Mouse (Mus musculus) limb, embryonic 14.5 days (tissue): ENCODE measurements at regions not wholly inside any gene's neighbourhood (a gene's known extent, or its start where the extent isn't known, plus 50 kb on each side); places are given as distances from the start of the nearest gene placed in this dataset.
A peak's percentile ranks its signal among the peaks of the same experiment; 100 is the strongest.

Experiments used
- ATAC-seq: fragments of 200-750 bp; cut with Nextera tagmentation; 2 replicates; pipeline ENCODE4 v1.8.0; 2017; ENCODE audit warnings: low read depth, moderate number of reproducible peaks, moderate TSS enrichment; ENCODE audit not compliant: low FRiP score
- DNase-seq: peaks from one replicate; pipeline ENCODE4 v3.0.0-alpha.2; 2015; ENCODE audit warnings: low spot score
- H3K27ac ChIP-seq: fragments of 300-500 bp; sonication (generic); replicated peaks from 2 replicates; pipeline ENCODE4 v1.5.1; 2014; ENCODE audit warnings: low read depth, mild to moderate bottlenecking, low read length, moderate library complexity, mixed read lengths
- H3K27me3 ChIP-seq: fragments of 300-500 bp; sonication (generic); 2 replicates; pipeline ENCODE4 v1.6.1; 2014; ENCODE audit warnings: low read length, mixed read lengths; ENCODE audit not compliant: control insufficient read depth, insufficient read depth
- H3K36me3 ChIP-seq: fragments of 300-500 bp; sonication (generic); 2 replicates; pipeline ENCODE4 v1.6.1; 2014; ENCODE audit warnings: mild to moderate bottlenecking, low read length, moderate library complexity, mixed read lengths; ENCODE audit not compliant: control insufficient read depth, insufficient read depth
- H3K4me1 ChIP-seq: fragments of 300-500 bp; sonication (generic); 2 replicates; pipeline ENCODE4 v1.6.1; 2014; ENCODE audit warnings: antibody characterized with exemption, low read length, mixed read lengths; ENCODE audit not compliant: control insufficient read depth, insufficient read depth
- H3K4me2 ChIP-seq: fragments of 300-500 bp; sonication (generic); replicated peaks from 2 replicates; pipeline ENCODE4 v1.6.1; 2014; ENCODE audit warnings: low read depth, mild to moderate bottlenecking, low read length, moderate library complexity; ENCODE audit not compliant: severe bottlenecking
- H3K4me3 ChIP-seq: fragments of 300-500 bp; sonication (generic); replicated peaks from 2 replicates; pipeline ENCODE4 v1.5.1; 2014; ENCODE audit warnings: low read length
- H3K9ac ChIP-seq: fragments of 300-500 bp; sonication (generic); 2 replicates; pipeline ENCODE4 v1.6.1; 2014; ENCODE audit warnings: mild to moderate bottlenecking, low read depth, low read length, moderate library complexity; ENCODE audit not compliant: severe bottlenecking
- H3K9me3 ChIP-seq: fragments of 300-500 bp; sonication (generic); 2 replicates; pipeline ENCODE4 v1.6.1; 2016; ENCODE audit warnings: low read length; ENCODE audit not compliant: control insufficient read depth
- POLR2A ChIP-seq: fragments of 200-500 bp; IDR thresholded peaks from 2 replicates; pipeline ENCODE4 v1.8.0; 2012; ENCODE audit warnings: inconsistent platforms, mild to moderate bottlenecking, moderate library complexity, borderline replicate concordance; ENCODE audit not compliant: insufficient read depth, insufficient read length; ENCODE audit errors: extremely low read depth
- WGBS: fragments of 180-500 bp; shearing (Covaris S2); extraction: QIAGEN DNeasy Blood & Tissue Kit; methylation state at CpG from one replicate; pipeline ENCODE4 v1.1.7; 2014; 5-methylcytosine and 5-hydroxymethylcytosine counted together

DNA sequence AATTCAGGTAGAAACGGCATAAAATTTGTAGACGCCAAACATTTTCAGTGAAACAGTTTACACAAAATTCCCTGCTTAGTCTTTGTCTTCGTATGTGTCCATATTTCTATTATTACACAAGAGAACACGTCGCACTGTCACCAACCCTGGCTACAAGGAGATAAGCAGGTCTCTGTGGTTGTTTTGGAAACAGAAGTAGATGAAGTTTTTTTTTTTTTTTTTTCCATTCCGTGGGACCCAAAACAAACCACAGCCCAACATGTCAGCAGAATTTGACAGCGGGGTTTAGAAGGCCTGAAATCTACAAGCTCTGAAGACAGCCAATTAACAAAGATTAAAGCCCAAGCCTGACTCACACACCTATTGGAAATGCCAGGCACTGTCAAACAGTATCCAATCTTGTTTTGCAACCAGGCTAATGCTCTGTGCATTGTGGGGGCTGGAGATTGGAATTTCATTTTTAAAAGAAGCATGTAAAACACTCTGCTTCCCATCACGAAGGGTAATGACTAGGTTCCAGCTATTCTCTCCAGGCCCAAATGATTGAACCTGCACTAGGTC lies 428.5 kb upstream of the Btbd3 start:
- Histone ChIP-seq H3K27me3 (no peaks in the 10 kb centered on the region), H3K9ac (no peak overlapping the region), H3K27ac (no peak overlapping the region), H3K9me3 (no peaks in the 10 kb centered on the region), H3K4me2 (no peak overlapping the region), H3K36me3 (no peaks in the 10 kb centered on the region), H3K4me1 (no peaks in the 10 kb centered on the region), H3K4me3 (no peak overlapping the region)
- DNase-seq (no peak), ATAC-seq (no peak)
- WGBS: 76% methylated on average over 8 of the region's 8 CpGs
- TF ChIP-seq POLR2A: no peak

DNA sequence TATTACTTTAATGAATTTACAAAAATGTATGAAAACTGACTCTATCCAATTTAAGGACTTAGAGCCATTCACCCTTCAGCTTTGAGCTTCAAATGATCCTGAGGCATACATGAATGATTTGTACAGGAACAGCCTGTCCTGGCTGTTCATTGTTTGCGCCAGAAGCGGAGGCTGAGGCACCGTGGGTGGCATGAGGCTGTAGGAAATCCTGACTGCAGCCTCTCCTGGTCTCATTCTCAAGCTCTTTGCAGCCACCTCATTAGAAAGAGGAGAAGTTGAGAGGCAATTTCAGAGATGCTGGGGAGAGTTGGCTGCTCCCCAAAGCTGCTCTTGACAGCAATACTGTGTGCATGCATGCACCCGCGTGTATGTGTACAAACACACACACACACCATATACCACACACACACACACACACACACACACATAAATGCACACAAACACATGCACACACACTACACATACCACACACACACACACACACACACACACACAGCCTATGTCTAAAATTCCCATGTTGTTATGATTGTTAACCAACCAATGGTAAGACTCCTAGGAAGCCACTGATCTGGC lies 434.9 kb upstream of the Btbd3 start:
- Histone ChIP-seq H3K9me3 (no peaks in the 10 kb centered on the region), H3K4me1 (no peaks in the 10 kb centered on the region), H3K4me2 (no peak overlapping the region), H3K27ac (no peak overlapping the region), H3K36me3 (no peaks in the 10 kb centered on the region), H3K27me3 (no peaks in the 10 kb centered on the region), H3K9ac (no peak overlapping the region), H3K4me3 (no peak overlapping the region)
- 66% methylated on average over 5 of the region's 5 CpGs for WGBS
- no peak for TF ChIP-seq POLR2A
- ATAC-seq (no peak), DNase-seq (peak; percentile 18)

DNA sequence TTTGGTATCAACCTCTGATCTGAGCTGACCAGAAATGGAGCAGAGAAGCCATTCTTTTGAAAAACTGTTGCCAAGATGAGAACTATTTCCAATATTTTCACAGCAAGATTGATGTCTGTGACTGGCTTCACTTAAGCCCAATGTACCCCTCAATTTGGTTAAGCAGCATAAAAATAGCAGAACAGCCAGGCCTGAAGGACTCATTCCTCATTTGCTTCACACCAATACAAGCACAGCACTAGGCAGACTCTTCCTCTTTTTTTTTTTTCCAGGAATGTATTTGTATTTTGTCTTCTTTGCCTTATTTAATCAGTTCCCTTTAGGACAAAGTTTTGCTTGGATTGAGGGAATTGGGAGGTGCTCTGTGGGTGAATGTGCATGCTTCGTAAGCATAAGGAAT lies 441.4 kb upstream of the Btbd3 start:
- Histone ChIP-seq H3K27ac (no peak overlapping the region), H3K4me1 (no peaks in the 10 kb centered on the region), H3K4me2 (no peak overlapping the region), H3K4me3 (no peak overlapping the region), H3K9me3 (no peaks in the 10 kb centered on the region), H3K36me3 (no peaks in the 10 kb centered on the region), H3K9ac (no peak overlapping the region), H3K27me3 (no peaks in the 10 kb centered on the region)
- no peak for TF ChIP-seq POLR2A
- ATAC-seq (no peak), DNase-seq (no peak)
- WGBS: 83% methylated on average over 1 of the region's 1 CpGs

DNA sequence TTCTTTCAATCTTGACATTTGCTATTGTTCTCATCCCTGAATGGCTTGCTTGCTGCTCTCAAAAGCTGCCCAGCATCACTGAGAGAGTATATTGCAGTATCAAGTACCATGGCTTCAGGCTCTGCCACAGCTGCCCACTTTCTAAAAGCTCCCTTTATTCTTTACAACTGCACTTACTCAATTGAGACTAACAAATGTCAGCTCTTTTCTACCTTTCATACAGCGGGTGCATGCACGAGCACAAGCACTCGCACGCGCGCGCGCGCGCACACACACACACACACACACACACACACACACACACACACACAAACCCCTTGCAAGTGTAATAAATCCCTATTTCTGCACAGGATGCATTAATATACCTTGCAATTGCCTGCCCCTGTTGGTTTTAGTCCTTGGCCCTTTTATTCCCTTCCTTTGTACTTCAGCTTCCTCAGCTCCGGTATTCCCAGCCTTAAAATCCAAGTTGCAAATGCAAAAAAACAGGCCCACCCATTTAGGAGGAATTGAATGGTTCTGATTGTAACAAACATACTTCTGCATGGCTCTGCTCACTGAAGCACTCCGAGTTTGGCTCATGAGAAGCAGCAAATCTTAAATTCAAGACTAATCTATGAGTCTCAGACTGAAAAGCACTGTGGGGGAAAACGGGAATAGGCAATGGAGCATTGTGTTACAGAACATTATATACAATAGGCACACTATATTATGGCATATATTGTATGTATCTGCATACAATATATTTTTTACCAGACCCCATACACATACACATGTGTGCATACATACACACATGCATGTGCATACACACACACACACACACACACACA lies 447.7 kb upstream of the Btbd3 start:
- no peak for ATAC-seq
- 76% methylated on average over 13 of the region's 13 CpGs for WGBS

DNA sequence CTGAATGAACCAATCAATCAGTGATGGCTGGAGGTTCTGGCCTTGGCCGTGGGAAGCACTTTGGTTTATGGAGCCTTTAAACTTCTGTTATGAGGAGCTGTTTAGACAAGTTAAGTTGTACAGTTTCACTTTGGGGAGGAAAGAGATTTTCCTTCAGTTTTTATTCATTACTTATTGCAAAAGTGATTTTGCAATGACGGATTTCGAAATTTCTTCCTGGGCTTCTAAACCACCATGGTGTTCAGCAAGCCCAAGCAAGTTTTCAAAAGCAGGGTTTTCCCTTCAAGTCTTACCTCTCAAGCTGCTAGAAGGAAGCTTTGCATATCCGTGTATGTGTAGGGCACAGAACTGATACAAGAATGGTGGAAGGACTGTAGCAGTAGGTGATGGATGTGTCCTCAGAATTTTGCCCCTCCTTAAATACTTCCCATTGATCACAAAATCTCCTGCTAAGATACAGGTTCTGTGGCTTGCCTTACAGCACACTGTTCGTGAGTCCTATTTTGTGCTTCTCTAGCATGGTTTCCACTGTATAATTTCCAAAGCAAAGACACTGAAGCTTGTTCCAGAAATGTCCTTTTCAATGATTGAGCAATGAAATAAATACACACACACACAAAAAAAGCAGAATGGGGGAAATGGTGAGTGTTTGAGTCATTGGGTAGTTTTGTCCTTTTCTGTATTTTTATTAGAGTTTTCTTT lies 448.6 kb upstream of the Btbd3 start:
- WGBS: 69% methylated on average over 5 of the region's 5 CpGs

More for the DNA sequence above, 447.7 kb upstream of the Btbd3 start:
- Histone ChIP-seq H3K36me3 (no peaks in the 10 kb centered on the region), H3K27me3 (no peaks in the 10 kb centered on the region), H3K4me1 (0 out of 2 replicates have a peak, but pooled peaks cover 2% of the 10 kb centered on the region), H3K9ac (no peak overlapping the region), H3K9me3 (no peaks in the 10 kb centered on the region), H3K27ac (no peak overlapping the region), H3K4me2 (no peak overlapping the region), H3K4me3 (no peak overlapping the region)
- DNase-seq: no peak
- TF ChIP-seq POLR2A: no peak

More for the DNA sequence above, 448.6 kb upstream of the Btbd3 start:
- Histone ChIP-seq H3K4me1 (0 out of 2 replicates have a peak, but pooled peaks cover 2% of the 10 kb centered on the region), H3K27ac (no peak overlapping the region), H3K36me3 (no peaks in the 10 kb centered on the region), H3K27me3 (no peaks in the 10 kb centered on the region), H3K4me2 (no peak overlapping the region), H3K4me3 (no peak overlapping the region), H3K9me3 (no peaks in the 10 kb centered on the region), H3K9ac (no peak overlapping the region)
- ATAC-seq (no peak), DNase-seq (peak; percentile 14)
- no peak for TF ChIP-seq POLR2A
